In genomic region chr1:66175041-66175665, GRCm38 (mm10) we compare ENCODE assay signal across 8 mouse cellular contexts. TPM values are rescaled to one million over a fixed set of nuclear protein-coding genes. Genes with fewer than 3 reads are reported as not detected.
DNase-seq lines count a peak whose midpoint lies in the region; ATAC-seq lines count a peak whose summit lies in the region.

Map2 (plus strand) TSS chr1:66175273.

- H3K9ac ChIP-seq in intestine, embryonic 14.5 days (ENCODE audit: low read length): peak within 1 kb of the TSS; percentile 43

- H3K4me1 ChIP-seq in intestine, embryonic 14.5 days (replicated peaks; ENCODE audit: control insufficient read depth, insufficient read depth, low read length): peaks cover 6% of the 10 kb centered on the region; the same call in 1 of the 2 replicates
- peaks cover 9% of the 10 kb centered on the region for H3K4me1 ChIP-seq in megakaryocyte, embryonic 14.5 days

- DNase-seq in adrenal gland, postnatal 10 days: peak; percentile 94
- peak; percentile 87 for DNase-seq in embryo, embryonic 10.5 days (ENCODE audit: low spot score)
- peak; percentile 55 to 77 for DNase-seq in gastrocnemius, postnatal 36 days
- DNase-seq in intestine, embryonic 14.5 days (ENCODE audit: low spot score): peak; percentile 83
- peak; percentile 69 to 91 for DNase-seq in left cerebral cortex, postnatal 10 days (ENCODE audit: extremely low spot score in 1 of 2, low spot score in 2 of 2)
- peak; percentile 82 for DNase-seq in right cerebral cortex, postnatal 14 days

- H3K4me3 ChIP-seq in intestine, embryonic 14.5 days (ENCODE audit: low read depth, low read length): peak within 1 kb of the TSS; percentile 61
- peak within 1 kb of the TSS; percentile 89 for H3K4me3 ChIP-seq in megakaryocyte, embryonic 14.5 days (replicated peaks)

- H3K27ac ChIP-seq in intestine, embryonic 14.5 days (ENCODE audit: low read depth): no peak within 1 kb of the TSS

- intact Hi-C loops in gastrocnemius, postnatal 36 days (cut with DNase I): no loop called here
- intact Hi-C loops in left cerebral cortex, postnatal 10 days (cut with DNase I): no loop called here

- no peaks in the 10 kb centered on the region for H3K36me3 ChIP-seq in intestine, embryonic 14.5 days (ENCODE audit: control insufficient read depth, insufficient read depth, low read length)
- no peaks in the 10 kb centered on the region for H3K36me3 ChIP-seq in megakaryocyte, embryonic 14.5 days (replicated peaks; ENCODE audit: low read length)

- H3K9me3 ChIP-seq in intestine, embryonic 14.5 days (ENCODE audit: control insufficient read depth, low read length): no peaks in the 10 kb centered on the region
- H3K9me3 ChIP-seq in megakaryocyte, embryonic 14.5 days: 0 out of 2 replicates have a peak, but pooled peaks cover 3% of the 10 kb centered on the region

- ATAC-seq in intestine, embryonic 14.5 days (replicated peaks; ENCODE audit: low FRiP score, low TSS enrichment, low read depth): peak; percentile 98
- ATAC-seq in monocyte, adult 5-6 weeks (replicated peaks; ENCODE audit: insufficient number of reproducible peaks, low FRiP score, low TSS enrichment, poor library complexity, severe bottlenecking): no peak

- H3K4me2 ChIP-seq in intestine, embryonic 14.5 days (ENCODE audit: low read length): peak within 1 kb of the TSS; percentile 94

- H3K27me3 ChIP-seq in intestine, embryonic 14.5 days (replicated peaks; ENCODE audit: control insufficient read depth, insufficient read depth, low read length): 0 out of 2 replicates have a peak, but pooled peaks cover 8% of the 10 kb centered on the region
- H3K27me3 ChIP-seq in megakaryocyte, embryonic 14.5 days (replicated peaks): peaks cover 26% of the 10 kb centered on the region

- WGBS in intestine, embryonic 14.5 days: under 1% methylated on average over 44 of the region's 61 CpGs

RNA-seq across cellular contexts. Expression of gene Map2, which starts in this region (rescaled TPM):
- 10 to 100 TPM; 17.1 to 23.1 TPM for total RNA-seq in adrenal gland, postnatal 10 days (2021)
- 1 to 10 TPM; 2.7 TPM for total RNA-seq in gastrocnemius, postnatal 36 days (2021)
- polyA plus RNA-seq in intestine, embryonic 14.5 days (2014; fragmentation: Nextera tagmentation; extraction: Ambion mirVana): 12.7 and 14.4 TPM in 2 replicates
- 1,000 to 10,000 TPM; 1,154 to 1,199 TPM for total RNA-seq in left cerebral cortex, postnatal 10 days (2021)
- not detected in 2 replicates for polyA plus RNA-seq in megakaryocyte, embryonic 14.5 days (2012; ENCODE audit: insufficient read depth, low replicate concordance)
- total RNA-seq in monocyte, adult 5-6 weeks (2017): 0.10 to 0.29 TPM in 2 of 3 replicates, not detected in the other

Comparison
In these comparisons a context has a peak if more than half of its experiments do, and no peak if none do; other contexts are left out.
1. RNA of gene Map2 (total RNA-seq): 1,154 to 1,199 TPM in left cerebral cortex, postnatal 10 days; 17.1 to 23.1 TPM in adrenal gland, postnatal 10 days, 2.7 TPM in gastrocnemius, postnatal 36 days and 0.10 to 0.29 TPM in monocyte, adult 5-6 weeks; every median in the first group is over 10 times any median in the second.
2. RNA of gene Map2 (polyA plus RNA-seq): 12.7 to 14.4 TPM in intestine, embryonic 14.5 days; not detected in megakaryocyte, embryonic 14.5 days; every median in the first group is over 10 times any median in the second.
3. Peak in every context shown above with its lines, with median percentiles within 50 percentile points of each other: DNase-seq.